Mouse (Mus musculus) Muller cell, postnatal 12 days (primary cell): ENCODE measurements around the gene Gm1993.
"Not testable (repeated sequence)": the region's sequence is repeated elsewhere in the genome, so short reads cannot be mapped to it uniquely, and the experiment has no call there.

Experiments used
- DNase-seq: peaks from one replicate; pipeline ENCODE4 v3.0.0-alpha.2; 2015; ENCODE audit errors: inconsistent ontology term

The Gm1993 gene

DNA sequence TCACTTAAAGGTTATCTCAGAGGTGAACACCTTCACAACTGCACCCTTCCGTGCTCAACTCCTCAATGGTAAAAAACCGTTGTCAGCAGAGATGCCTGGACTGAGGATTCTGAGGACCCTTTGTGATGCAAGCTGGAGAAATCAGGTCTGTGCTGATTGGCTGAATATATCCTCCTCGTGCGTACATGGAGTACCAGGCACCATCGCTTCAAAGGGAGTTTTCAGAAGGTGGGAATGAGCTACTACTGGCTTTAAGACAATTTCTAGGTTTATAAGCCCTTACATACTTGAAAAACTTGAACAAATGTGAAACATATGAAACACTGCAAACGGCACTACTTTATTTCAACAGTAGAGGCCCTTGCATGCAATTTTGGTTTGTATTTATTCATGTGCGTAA lies at the start of gene Gm1993:
Gene Gm1993, minus strand, starts transcription at position 101 of the 400 bp plus-strand sequence.
- DNase-seq = not testable (repeated sequence)
